Mouse (Mus musculus) G1E (cell line): ENCODE data around the gene Vps53. TPM values are rescaled to one million over a fixed set of nuclear protein-coding genes. Genes with fewer than 3 reads are reported as not detected.

Experiments
- ATAC-seq: 2 replicates; pipeline ENCODE4 v1.8.0; 2016; ENCODE audit warnings: mild to moderate bottlenecking; ENCODE audit not compliant: insufficient number of reproducible peaks, poor library complexity, low FRiP score, severe bottlenecking; ENCODE audit errors: extremely low read depth
- DNase-seq: peaks from one replicate; pipeline ENCODE4 v3.0.0; 2012; ENCODE audit warnings: low spot score
- H3K27me3 ChIP-seq: 2 replicates; pipeline ENCODE4 v1.6.1; 2012; ENCODE audit warnings: mild to moderate bottlenecking, low read length, inconsistent platforms; ENCODE audit not compliant: insufficient read depth
- H3K36me3 ChIP-seq: replicated peaks from 2 replicates; pipeline ENCODE3; 2012; ENCODE audit warnings: mild to moderate bottlenecking, inconsistent platforms
- H3K4me1 ChIP-seq: 2 replicates; pipeline ENCODE4 v1.6.1; 2012; ENCODE audit warnings: low read depth, low read length, inconsistent platforms, mixed read lengths; ENCODE audit not compliant: insufficient read depth
- H3K4me3 ChIP-seq: 2 replicates; pipeline ENCODE4 v1.5.1; 2012; ENCODE audit warnings: low read depth, mild to moderate bottlenecking, inconsistent platforms, low read length, moderate library complexity, mixed read lengths
- H3K9me3 ChIP-seq: replicated peaks from 2 replicates; pipeline ENCODE4 v1.6.1; 2012; ENCODE audit warnings: inconsistent platforms
- CTCF ChIP-seq: IDR thresholded peaks from 2 replicates; pipeline ENCODE4 v1.5.1; 2012; ENCODE audit warnings: low read depth, low read length, inconsistent platforms, mixed read lengths
- GATA1 ChIP-seq: IDR thresholded peaks from 2 replicates; pipeline ENCODE4 v1.6.1; 2012; ENCODE audit warnings: borderline replicate concordance, low read length, inconsistent platforms, mixed read lengths
- GATA2 ChIP-seq: IDR thresholded peaks from 2 replicates; pipeline ENCODE4 v1.6.1; 2012; ENCODE audit warnings: low read depth, low read length, inconsistent platforms, borderline replicate concordance
- POLR2AphosphoS5 ChIP-seq: IDR thresholded peaks from 2 replicates; pipeline ENCODE4 v1.6.1; 2012; ENCODE audit warnings: low read depth, low read length, inconsistent platforms; ENCODE audit not compliant: insufficient replicate concordance
- TAL1 ChIP-seq: conservative IDR thresholded peaks from 2 replicates; pipeline ENCODE4 v1.6.1; 2012; ENCODE audit warnings: low read depth, low read length, inconsistent platforms, mixed read lengths
- polyA plus RNA-seq: library from polyadenylated mRNA; stranded (reverse); fragments of >175 nt; gene quantifications from 2 replicates; pipeline ENCODE4 v1.2.3, GENCODE M21; 2012
- total RNA-seq, 2 experiments: library from RNA; stranded (forward) in 1 of 2; stranded (reverse) in 1 of 2; fragments of 200-1000 nt in 1 of 2; fragments of >200 nt in 1 of 2; fragmentation: Nextera tagmentation in 1 of 2; gene quantifications; 2 replicates each; pipeline ENCODE4 v1.2.3; 2014 to 2017

Vps53 gene
- total and polyA plus RNA-seq, 3 experiments = 26.1 to 39.3 (median 35.5) TPM

DNA sequence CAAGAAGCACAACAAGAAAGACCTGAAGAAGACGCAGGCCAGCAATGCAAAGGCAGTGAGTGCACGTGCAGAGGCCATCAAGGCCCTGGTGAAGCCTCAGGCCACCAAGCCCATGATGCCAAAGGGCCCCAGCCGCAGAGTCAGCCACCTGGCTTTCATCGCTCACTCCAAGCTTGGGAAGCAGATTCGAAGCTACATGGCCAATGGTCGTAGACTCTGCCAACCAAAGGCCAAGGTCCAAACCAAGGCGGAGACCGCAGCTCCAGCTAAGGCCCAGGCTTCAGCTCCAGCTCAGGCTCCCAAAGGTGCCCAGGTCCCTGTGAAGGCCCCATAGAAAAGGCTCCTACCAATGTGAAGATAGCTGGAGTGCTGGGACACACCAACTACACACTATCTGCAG lies 35.1 kb downstream of the Vps53 start:
- no peaks in the 10 kb centered on the region for H3K4me1 ChIP-seq
- H3K4me3 ChIP-seq = no peak overlapping the region
- H3K9me3 ChIP-seq = no peaks in the 10 kb centered on the region
- no peaks in the 10 kb centered on the region for H3K27me3 ChIP-seq
- ATAC-seq = no peak
- TF ChIP-seq GATA2 (no peak), TAL1 (no peak), GATA1 (no peak), CTCF (no peak), POLR2AphosphoS5 (no peak)
- no peak for DNase-seq
- peaks cover 20% of the 10 kb centered on the region for H3K36me3 ChIP-seq

DNA sequence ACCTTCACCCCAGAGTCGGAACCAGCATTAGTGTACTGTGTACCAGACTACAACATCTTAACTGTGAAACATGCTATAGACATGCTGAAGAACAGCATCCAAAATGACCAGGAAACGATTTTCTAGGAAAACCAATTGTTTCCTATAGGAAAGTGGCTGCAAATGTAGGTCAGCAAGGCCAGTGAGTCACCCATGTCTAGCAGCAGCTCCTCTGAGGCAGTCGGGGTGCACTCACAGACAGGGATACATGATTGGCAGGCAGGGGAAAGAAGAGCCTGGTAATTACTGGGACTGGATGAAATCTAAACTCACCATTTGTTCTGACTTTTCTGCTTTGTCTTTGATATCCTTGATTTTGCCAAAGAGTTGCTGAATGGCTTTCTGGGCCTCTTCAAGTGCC lies 41.5 kb downstream of the Vps53 start:
- TF ChIP-seq CTCF (no peak), POLR2AphosphoS5 (no peak), GATA2 (no peak), TAL1 (no peak), GATA1 (no peak)
- Histone ChIP-seq H3K4me1 (no peaks in the 10 kb centered on the region), H3K36me3 (peaks cover 41% of the 10 kb centered on the region), H3K4me3 (no peak overlapping the region), H3K27me3 (no peaks in the 10 kb centered on the region), H3K9me3 (no peaks in the 10 kb centered on the region)
- ATAC-seq (no peak), DNase-seq (no peak)

DNA sequence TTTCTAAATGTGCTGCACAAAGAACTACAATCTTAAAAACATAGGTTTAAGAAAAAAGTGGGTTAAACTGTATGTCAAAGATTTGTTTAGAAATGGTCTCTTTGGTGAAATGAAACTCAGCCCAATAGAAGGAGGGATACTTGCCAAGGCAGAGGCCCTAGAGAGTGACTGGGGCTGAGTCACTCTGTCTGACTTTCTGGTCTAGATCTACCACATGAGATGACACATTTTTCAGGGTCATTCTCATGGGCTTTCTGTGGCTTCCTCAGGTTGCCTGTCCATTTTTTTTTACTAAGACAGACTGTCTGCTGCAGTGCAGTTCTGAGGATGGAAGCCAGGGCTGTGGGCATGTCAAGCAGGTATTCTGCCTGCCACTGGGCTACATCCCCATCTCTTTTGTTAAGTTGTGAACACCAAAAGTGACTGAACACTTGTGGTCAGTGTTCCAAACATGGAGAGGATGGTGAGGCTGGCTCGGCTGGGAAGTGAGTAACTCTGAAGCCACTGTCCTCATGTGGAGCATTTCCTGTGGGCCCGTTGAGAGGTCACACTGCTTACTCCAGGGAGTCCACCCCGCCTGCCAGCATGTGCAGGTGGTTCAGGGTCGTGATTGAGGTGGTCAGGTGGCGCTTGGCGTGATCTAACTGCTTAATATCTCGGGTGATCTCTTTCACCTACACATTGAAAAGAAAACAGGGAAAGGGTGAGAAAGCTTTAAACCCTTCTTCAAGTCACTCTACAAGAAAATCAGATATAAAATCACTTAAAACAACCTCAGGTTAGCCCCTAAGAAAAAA lies 43.6 kb downstream of the Vps53 start:
- ATAC-seq (no peak), DNase-seq (no peak)
- no peaks in the 10 kb centered on the region for H3K27me3 ChIP-seq
- H3K4me3 ChIP-seq = no peak overlapping the region
- TF ChIP-seq GATA1 = no peak
- no peak for TF ChIP-seq GATA2
- no peak for TF ChIP-seq CTCF
- TF ChIP-seq POLR2AphosphoS5 = no peak
- TF ChIP-seq TAL1 = no peak
- no peaks in the 10 kb centered on the region for H3K4me1 ChIP-seq
- H3K36me3 ChIP-seq = peaks cover 44% of the 10 kb centered on the region
- no peaks in the 10 kb centered on the region for H3K9me3 ChIP-seq

DNA sequence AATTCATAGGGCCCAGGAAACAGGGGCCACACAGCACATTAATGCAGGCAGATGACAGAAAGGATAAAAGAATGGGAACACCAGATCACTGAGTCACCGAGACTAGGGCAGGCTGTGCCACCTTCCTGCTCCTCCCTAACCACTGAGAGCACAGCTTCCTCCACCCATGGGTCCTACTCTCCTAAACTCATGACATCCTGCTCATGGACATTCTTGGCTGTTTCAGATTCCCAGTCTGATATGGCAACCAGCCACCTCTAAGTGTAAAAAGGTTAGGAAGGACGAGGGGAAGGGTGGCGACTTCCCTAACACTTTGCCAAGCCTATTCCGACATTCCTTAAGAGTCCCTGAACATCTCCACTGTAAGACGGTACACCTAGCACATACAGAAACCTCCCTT lies 48.6 kb downstream of the Vps53 start:
- H3K9me3 ChIP-seq = no peaks in the 10 kb centered on the region
- ATAC-seq (no peak), DNase-seq (no peak)
- peaks cover 36% of the 10 kb centered on the region for H3K36me3 ChIP-seq
- TF ChIP-seq TAL1 (no peak), GATA2 (no peak), GATA1 (no peak), CTCF (no peak), POLR2AphosphoS5 (no peak)
- H3K4me1 ChIP-seq = no peaks in the 10 kb centered on the region
- H3K4me3 ChIP-seq = no peak overlapping the region
- H3K27me3 ChIP-seq = no peaks in the 10 kb centered on the region

DNA sequence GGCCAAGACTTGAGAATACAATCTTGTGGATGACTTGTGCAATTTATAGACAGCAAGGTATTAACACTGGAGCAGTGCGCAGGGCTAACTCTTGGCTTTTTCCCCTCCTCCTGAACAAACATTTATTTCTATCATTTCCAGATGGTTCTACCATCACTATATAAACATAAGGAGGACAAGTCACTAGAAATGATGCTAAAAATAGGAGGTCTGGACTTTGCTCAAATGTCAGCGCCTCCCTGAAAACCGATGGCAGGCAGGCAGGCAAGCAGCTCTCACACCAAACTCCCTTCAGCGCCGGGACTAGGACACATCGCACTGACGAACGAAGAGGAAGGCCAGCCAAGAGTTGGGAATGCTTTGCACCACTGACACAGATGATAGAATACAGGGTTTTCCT lies 54.1 kb downstream of the Vps53 start:
- Histone ChIP-seq H3K27me3 (no peaks in the 10 kb centered on the region), H3K4me3 (no peak overlapping the region), H3K4me1 (no peaks in the 10 kb centered on the region), H3K36me3 (peaks cover 40% of the 10 kb centered on the region), H3K9me3 (no peaks in the 10 kb centered on the region)
- ATAC-seq (no peak), DNase-seq (no peak)
- TF ChIP-seq GATA1 (no peak), GATA2 (no peak), CTCF (no peak), POLR2AphosphoS5 (no peak), TAL1 (no peak)

DNA sequence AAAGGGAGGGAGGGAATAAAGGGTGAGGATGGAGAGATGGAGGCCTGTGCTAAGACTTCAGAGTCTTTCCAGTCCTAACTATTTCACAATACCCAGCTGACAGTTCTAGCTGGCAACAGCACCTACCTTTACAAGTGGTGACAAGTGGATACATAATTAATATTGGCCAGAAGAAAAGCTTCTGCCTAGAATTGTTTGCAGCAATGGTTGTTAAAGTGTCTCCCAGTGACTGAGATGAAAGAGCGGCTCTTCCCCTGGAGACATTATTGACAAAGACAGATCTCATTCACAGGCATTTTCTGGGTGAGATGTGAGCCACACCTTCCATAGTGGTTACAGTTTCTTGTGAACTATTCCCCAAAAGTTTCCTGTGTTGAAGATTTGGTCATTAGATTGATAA lies 55.9 kb downstream of the Vps53 start:
- no peaks in the 10 kb centered on the region for H3K4me1 ChIP-seq
- no peak for DNase-seq
- no peak for TF ChIP-seq GATA1
- no peak for TF ChIP-seq TAL1
- no peak for TF ChIP-seq GATA2
- TF ChIP-seq POLR2AphosphoS5 = no peak
- no peak for TF ChIP-seq CTCF
- H3K36me3 ChIP-seq = peaks cover 47% of the 10 kb centered on the region
- no peaks in the 10 kb centered on the region for H3K9me3 ChIP-seq
- ATAC-seq = no peak
- no peak overlapping the region for H3K4me3 ChIP-seq
- H3K27me3 ChIP-seq = no peaks in the 10 kb centered on the region

DNA sequence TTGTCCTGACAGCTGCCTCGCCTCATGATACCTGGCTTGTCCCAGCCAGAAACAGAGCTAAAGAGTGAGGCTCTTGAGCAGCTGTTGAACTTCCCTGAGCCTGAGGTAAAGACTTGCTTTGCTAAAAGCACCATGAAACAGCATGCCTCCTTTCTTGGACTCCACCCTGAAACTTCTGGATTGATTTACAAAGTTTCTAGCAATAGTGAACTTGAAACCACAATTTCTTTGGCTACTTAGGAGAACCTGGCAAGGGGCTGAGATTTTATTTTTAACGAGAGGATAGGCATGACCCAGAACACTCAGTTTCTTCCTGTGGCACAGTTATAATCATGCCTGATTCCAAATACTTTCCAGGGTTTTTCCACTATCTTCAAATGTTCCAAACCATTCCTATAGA lies 56.9 kb downstream of the Vps53 start:
- ATAC-seq (no peak), DNase-seq (no peak)
- Histone ChIP-seq H3K4me3 (no peak overlapping the region), H3K4me1 (no peaks in the 10 kb centered on the region), H3K36me3 (peaks cover 55% of the 10 kb centered on the region), H3K27me3 (no peaks in the 10 kb centered on the region), H3K9me3 (no peaks in the 10 kb centered on the region)
- TF ChIP-seq TAL1 = no peak
- TF ChIP-seq GATA1 = no peak
- no peak for TF ChIP-seq GATA2
- TF ChIP-seq POLR2AphosphoS5 = no peak
- no peak for TF ChIP-seq CTCF
